Mouse (Mus musculus) embryo, embryonic 11.5 days (tissue): ENCODE measurements around the gene Ldlrap1.
A peak's percentile ranks its signal among the peaks of the same experiment; 100 is the strongest.

Source experiments
- DNase-seq: peaks from one replicate; pipeline ENCODE4 v3.0.0-alpha.2; 2012; ENCODE audit warnings: low read depth, low spot score

Gene Ldlrap1

DNA sequence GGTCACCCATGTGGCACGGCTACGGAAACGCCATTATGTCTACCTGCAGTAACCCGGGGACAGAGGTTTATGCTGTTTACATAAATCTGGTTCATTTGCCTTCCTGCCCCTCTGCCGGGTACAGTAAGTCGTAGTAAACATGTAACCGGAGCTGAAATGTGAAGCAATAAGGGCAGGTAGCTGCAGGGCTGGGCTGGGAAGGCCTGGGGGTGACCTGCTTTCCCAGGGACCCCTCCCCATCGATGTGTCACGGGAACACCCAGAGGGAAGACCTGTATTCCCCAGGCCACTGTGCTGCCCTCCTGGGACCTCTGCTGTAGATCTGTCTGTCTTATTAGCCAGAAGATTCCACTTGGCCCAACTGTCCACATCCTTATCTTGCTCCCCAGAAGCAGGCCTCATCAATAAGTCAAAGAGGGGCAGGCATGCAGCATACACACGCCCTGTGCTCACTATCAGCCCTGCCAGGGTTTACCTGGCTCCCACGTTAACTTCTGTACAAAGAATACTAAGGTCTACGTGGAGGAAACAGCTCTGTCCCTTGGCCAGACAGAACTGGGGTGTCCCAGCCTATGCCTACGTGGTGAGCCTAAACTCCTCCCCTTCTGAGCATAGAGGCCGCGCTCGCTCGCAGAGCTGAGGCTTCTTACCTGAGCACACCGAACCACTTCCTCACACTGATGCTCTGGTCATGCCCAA lies 16.0 kb downstream of the Ldlrap1 start:
- no peak for DNase-seq

DNA sequence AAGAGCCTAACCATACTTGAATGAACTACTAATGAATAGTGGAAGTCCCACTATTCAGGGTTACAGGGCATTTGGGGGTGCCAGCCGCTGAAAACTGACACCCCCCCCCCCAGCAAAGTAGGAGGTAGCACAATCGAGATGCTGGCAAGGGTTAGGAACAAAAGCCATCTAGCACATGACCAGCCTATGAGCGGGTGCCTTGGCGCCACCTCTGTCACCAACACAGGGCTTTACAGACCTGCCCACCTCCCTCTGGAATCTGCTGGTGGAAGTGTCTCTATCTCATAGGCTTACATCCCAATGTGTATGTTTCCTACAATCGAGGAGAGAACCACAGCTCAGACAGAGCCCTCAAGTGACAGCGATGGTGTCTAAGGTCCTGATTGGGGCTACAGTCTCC lies 17.0 kb downstream of the Ldlrap1 start:
- no peak for DNase-seq

GRCm38 (mm10) chr4:134750263-134750662 lies 17.6 kb downstream of the Ldlrap1 start:
- DNase-seq = no peak

- no peak for DNase-seq
Measured at GRCm38 (mm10) chr4:134749301-134750030, 18.4 kb downstream of the Ldlrap1 start.

DNA sequence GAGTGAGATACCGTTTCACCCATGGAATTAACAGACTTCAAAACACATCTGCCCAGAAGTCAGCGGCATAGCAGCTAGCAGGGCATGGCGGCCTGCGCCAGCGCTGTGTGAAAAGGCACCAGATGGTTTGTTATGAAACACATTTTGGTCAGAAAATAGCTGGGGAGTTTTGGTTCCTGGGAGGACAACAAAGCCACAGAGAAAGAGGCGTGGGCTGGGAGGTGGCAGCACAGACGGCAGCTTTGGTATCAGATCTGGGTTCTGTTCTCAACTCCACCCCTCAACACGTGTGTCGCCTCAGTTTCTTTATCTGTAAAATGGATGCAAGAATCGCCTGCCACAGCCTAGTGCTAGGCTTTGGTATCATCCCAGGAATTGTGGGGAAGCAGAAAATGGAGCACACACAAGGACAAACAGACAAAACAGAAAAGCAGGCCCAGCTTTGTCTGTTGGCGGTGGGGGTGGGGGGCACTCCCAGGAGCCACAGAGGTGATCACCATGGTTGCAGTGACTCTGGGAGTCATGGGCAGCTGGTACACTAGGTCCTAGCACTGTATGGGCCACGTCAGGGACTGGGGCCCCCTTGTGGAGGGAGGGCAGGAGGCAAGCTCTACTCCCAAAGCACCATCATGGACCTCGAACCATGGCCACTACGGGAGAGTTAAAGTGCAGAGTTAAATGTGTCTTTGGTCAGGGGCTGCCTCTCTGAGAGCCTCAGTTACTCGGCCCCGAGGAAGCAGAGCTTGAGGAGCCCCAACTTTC lies 21.7 kb downstream of the Ldlrap1 start:
- DNase-seq = no peak

- no peak for DNase-seq
Measured at GRCm38 (mm10) chr4:134743881-134744633, 23.8 kb downstream of the Ldlrap1 start.

DNA sequence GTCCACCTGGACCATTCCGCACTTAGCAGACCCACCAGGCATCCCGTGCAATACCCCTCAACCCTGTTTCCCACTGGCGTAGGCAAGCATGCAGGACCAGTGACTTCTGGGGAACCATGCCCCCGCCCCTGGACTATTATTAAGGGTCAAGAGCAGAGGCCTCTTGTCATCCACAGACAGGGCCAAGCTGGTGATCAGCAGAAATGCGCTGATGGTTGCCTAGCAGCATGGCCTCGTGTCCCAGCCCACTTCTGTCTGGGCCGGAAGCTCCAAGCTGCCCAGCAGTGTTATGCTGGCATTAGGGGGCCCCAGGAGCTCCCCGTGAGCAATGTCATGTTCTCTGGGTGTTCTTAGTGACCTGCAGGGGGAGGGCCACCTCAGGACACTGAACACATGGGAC lies 25.9 kb downstream of the Ldlrap1 start:
- no peak for DNase-seq

- DNase-seq = no peak
Measured at GRCm38 (mm10) chr4:134740186-134740585, 27.6 kb downstream of the Ldlrap1 start.

GRCm38 (mm10) chr4:134739530-134739929 lies 28.3 kb downstream of the Ldlrap1 start:
- DNase-seq = no peak

- no peak for DNase-seq
Measured at GRCm38 (mm10) chr4:134737365-134737910, 30.4 kb downstream of the Ldlrap1 start.

DNA sequence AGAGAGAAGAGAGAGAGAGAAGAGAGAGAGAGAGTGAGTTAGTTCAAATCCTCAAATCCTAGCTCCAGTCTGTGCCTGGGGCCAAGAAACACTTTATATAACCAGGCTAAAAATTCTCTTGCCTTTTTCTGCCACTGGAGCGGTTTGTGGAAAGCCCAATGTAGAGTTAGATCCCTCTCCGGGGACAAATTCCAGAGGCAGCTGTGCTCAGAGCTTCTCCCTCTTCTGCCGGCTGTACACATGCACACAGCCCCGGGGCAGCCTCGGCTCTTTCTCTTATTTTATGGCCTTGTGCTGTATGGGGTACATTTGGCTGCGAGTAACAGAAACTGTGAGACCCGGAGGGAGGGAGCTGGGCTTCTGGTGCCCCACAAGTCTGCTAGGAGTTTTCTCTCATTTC lies 31.7 kb downstream of the Ldlrap1 start:
- no peak for DNase-seq

DNA sequence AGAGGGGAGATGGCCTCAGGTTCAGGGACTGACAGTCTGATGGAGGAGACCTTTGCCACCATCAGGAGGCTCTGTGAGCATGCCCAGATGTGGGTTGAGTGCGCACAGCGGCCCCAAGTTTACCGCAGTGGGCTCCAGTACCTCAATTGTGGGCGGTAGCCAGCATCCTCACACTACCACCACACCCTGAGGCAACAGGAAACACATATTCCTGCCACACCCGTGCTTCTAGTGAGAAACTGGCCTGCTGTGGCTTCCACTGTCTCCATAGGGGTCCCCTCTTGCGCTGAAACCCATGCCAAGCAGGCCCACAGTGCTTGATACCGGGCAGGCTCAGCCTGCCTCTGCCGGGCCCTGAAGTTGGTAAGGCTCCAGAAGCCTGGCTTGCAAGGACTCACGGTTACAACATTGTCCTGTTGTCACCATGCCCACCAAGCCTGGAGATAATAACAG lies 33.2 kb downstream of the Ldlrap1 start:
- no peak for DNase-seq

DNA sequence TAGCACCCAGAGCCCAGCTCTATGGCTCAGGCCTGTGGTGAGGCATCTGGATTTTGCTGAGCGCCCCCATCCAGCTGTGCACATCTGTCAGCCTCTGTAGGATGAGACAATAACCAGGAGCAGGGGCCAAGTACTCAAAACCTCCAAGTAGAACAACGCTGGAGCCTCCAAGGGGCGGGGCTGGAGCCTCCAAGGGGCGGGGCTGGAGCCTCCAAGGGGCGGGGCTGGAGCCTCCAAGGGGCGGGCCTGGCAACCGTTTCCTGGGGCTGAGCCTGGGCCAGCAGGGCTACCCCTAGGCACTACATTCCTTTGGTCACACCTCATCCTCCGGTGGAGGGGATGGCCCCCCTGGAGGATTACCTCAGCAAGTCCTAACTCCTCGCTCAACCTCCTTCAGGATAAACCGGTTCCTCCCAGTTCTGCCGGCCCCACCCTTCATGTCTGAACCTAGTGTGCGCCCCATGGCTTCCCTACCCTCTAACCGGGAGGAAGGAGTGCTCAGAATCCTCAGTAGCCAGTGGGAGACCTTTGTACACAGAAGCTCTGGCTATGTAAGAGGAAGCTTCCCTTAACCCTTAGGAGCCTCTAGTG lies 33.7 kb downstream of the Ldlrap1 start:
- DNase-seq = peak; percentile 32

GRCm38 (mm10) chr4:134733371-134733770 lies 34.5 kb downstream of the Ldlrap1 start:
- DNase-seq = no peak

DNA sequence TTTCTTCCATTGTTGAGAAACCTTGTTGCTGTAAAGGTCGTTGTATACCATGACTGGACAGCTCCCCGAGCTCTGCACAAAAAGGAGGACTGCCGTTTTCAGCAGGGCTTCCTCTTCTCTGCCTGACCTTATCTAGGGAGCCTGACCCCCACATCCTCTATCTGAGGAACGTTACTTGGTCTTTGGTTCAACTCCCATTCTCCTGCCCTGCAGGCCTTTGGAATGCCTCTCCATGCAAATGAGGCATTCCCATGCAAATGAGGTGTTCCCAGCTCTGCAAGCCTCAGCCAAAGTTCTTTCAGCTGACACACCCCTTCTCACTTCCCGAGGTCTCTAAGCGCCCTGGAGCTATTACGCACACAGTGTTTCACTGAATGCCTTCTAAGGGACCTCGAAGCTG lies 37.7 kb downstream of the Ldlrap1 start:
- no peak for DNase-seq

- no peak for DNase-seq
Measured at GRCm38 (mm10) chr4:134725735-134726345, 42.0 kb downstream of the Ldlrap1 start.

GRCm38 (mm10) chr4:134724974-134725373 lies 42.9 kb downstream of the Ldlrap1 start:
- DNase-seq = no peak

GRCm38 (mm10) chr4:134723251-134723650 lies 44.6 kb downstream of the Ldlrap1 start:
- no peak for DNase-seq

DNA sequence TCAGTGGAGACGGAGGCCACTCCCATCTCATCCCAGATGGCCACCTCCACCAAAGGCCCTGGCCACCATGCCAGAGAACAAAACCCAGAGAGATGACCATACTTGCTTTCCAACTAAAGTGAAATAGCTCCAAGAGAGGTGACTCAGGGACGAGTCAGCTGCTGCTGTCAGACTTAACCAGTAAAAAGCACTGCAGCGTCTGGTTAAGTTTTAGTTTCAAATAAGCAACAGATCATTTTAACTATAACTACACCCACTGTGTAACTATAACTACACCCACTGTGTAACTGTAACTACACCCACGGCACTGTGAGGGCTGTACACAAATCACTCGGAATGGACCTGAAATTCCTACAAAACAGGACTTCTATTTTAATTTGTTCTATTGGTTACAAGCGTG lies 46.7 kb downstream of the Ldlrap1 start:
- no peak for DNase-seq

- DNase-seq = no peak
Measured at GRCm38 (mm10) chr4:134720371-134720770, 47.5 kb downstream of the Ldlrap1 start.

- DNase-seq = no peak
Measured at GRCm38 (mm10) chr4:134719489-134719888, 48.3 kb downstream of the Ldlrap1 start.
